Mouse (Mus musculus) embryonic facial prominence, embryonic 11.5 days (tissue): Measurements from ENCODE around the gene Larp1. TPM values are rescaled to one million over a fixed set of nuclear protein-coding genes. Genes with fewer than 3 reads are reported as not detected.

Experiments used
- ATAC-seq: fragments of 200-750 bp; cut with Nextera tagmentation; replicated peaks from 2 replicates; pipeline ENCODE4 v1.8.0; 2017; ENCODE audit warnings: low read depth; ENCODE audit not compliant: insufficient number of reproducible peaks, low FRiP score, low TSS enrichment
- DNase-seq: peaks from one replicate; pipeline ENCODE4 v3.0.0-alpha.2; 2015; ENCODE audit warnings: low spot score
- H3K27ac ChIP-seq: fragments of 300-500 bp; sonication (generic); replicated peaks from 2 replicates; pipeline ENCODE4 v1.5.1; 2014; ENCODE audit warnings: mild to moderate bottlenecking, low read depth, low read length, control low read depth
- H3K27me3 ChIP-seq: fragments of 300-500 bp; sonication (generic); 2 replicates; pipeline ENCODE4 v1.6.1; 2014; ENCODE audit warnings: mild to moderate bottlenecking, low read length, moderate library complexity, mixed read lengths; ENCODE audit not compliant: control insufficient read depth, insufficient read depth
- H3K36me3 ChIP-seq: fragments of 300-500 bp; sonication (generic); replicated peaks from 2 replicates; pipeline ENCODE4 v1.6.1; 2014; ENCODE audit warnings: low read depth, mild to moderate bottlenecking, low read length, moderate library complexity, mixed read lengths; ENCODE audit not compliant: control insufficient read depth, insufficient read depth
- H3K4me1 ChIP-seq: fragments of 300-500 bp; sonication (generic); 2 replicates; pipeline ENCODE4 v1.6.1; 2014; ENCODE audit warnings: low read length, mixed read lengths; ENCODE audit not compliant: control insufficient read depth, insufficient read depth
- H3K4me2 ChIP-seq: fragments of 300-500 bp; sonication (generic); 2 replicates; pipeline ENCODE4 v1.6.1; 2014; ENCODE audit warnings: low read depth, mild to moderate bottlenecking, control low read depth, low read length, moderate library complexity
- H3K4me3 ChIP-seq: fragments of 300-500 bp; sonication (generic); 2 replicates; pipeline ENCODE4 v1.5.1; 2014; ENCODE audit warnings: low read depth, low read length, control low read depth
- H3K9ac ChIP-seq: fragments of 300-500 bp; sonication (generic); replicated peaks from 2 replicates; pipeline ENCODE4 v1.6.1; 2014; ENCODE audit warnings: mild to moderate bottlenecking, control low read depth, low read length
- H3K9me3 ChIP-seq: fragments of 300-500 bp; sonication (generic); replicated peaks from 2 replicates; pipeline ENCODE4 v1.6.1; 2016; ENCODE audit warnings: mild to moderate bottlenecking, low read length, inconsistent platforms, mixed read lengths; ENCODE audit not compliant: control insufficient read depth
- WGBS: fragments of 180-500 bp; shearing (Covaris S2); extraction: QIAGEN DNeasy Blood & Tissue Kit; methylation state at CpG from one replicate; pipeline ENCODE4 v1.1.7; 2014; 5-methylcytosine and 5-hydroxymethylcytosine counted together
- polyA plus RNA-seq: library from polyadenylated mRNA; unstranded; fragments of >200 nt; fragmentation: Nextera tagmentation; extraction: Ambion mirVana; gene quantifications from 2 replicates; pipeline ENCODE4 v1.2.1, GENCODE M21; 2014

Larp1 gene
- polyA plus RNA-seq, 1 experiment from 2014 or later: 15.2 TPM

DNA sequence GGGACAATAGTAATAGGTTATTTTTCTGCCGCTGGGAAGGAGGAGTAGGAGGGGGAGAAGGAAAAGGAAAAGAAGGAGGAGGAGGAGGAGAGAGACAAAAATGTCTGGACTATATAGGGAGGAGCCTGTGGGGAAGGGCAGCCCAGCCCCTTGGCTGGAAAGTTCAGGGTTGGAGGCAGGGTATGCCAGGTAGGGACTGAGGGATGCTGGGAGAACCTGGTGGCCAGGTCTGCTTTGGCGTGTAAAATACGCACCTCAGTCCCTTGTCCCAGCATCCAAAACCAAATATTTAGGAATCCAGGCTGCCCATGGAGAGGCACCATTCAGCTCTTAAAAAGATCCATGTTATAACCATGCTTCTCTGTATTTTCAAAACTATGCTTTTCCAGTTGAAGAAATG lies 93.3 kb downstream of the Larp1 start:
- H3K4me1 ChIP-seq: peaks cover 3% of the 10 kb centered on the region; the same call in 1 of the 2 replicates
- H3K27me3 ChIP-seq: no peaks in the 10 kb centered on the region
- no peaks in the 10 kb centered on the region for H3K9me3 ChIP-seq
- no peaks in the 10 kb centered on the region for H3K36me3 ChIP-seq
- H3K9ac ChIP-seq: no peak overlapping the region
- ATAC-seq (no peak), DNase-seq (no peak)
- H3K27ac ChIP-seq: no peak overlapping the region
- 80% methylated on average over 3 of the region's 3 CpGs for WGBS
- no peak overlapping the region for H3K4me3 ChIP-seq
- no peak overlapping the region for H3K4me2 ChIP-seq

DNA sequence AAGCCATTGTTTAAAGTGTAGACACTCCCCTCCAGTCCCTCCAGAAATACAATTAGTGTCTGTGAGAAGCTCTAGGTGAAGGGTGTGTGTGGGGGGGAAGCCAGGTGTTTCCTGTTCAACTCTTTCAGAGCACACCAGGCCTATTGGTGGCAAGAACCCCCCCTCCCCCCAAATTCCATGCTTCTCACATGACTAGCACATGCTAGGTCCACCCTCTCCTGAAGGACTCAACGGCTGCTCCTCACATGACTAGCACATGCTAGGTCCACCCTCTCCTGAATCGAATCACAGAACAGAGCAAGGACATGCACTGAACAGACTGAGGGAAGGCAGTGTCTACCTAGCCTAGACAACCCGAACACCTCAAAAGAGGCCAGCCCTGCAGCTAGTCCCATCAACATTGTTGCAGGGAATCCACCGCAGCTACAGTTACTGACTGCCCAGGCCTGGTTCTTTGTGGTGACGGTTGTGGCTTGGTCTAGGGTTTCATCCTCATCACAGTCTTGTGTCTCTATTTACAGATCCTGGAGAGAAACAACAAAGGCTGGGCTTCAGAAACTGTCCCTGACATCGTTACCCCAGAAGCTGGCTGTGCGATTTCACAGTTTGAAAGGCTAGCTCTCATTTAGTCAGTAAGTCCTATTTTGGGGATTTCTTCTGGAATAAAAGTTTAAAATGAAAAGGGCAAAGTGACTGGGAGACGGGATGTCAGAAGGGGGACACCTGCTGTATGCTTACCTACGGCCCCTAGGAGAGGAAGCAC lies 93.9 kb downstream of the Larp1 start:
- H3K4me3 ChIP-seq: peak overlapping the region; percentile 63
- ATAC-seq (no peak), DNase-seq (no peak)
- H3K27me3 ChIP-seq: no peaks in the 10 kb centered on the region
- no peaks in the 10 kb centered on the region for H3K36me3 ChIP-seq
- 84% methylated on average over 9 of the region's 9 CpGs for WGBS
- no peaks in the 10 kb centered on the region for H3K9me3 ChIP-seq
- peaks cover 3% of the 10 kb centered on the region; the same call in 1 of the 2 replicates for H3K4me1 ChIP-seq
- H3K27ac ChIP-seq: no peak overlapping the region
- H3K4me2 ChIP-seq: no peak overlapping the region
- H3K9ac ChIP-seq: peak overlapping the region; percentile 75

DNA sequence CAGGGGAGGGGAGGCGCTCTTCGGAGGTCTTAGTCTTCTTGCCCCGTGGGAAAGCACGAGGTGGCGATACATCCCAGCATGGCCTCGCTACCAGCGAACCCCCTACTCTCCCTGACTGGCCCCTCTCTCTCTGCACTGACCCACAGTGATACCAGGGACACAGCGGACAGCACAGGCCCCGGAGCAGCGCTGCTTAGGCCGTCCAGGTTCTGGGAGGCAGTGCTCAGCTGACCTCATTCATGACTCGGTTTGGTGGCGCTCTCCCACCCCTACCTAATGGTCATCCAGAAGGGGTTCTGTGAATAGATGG lies 94.4 kb downstream of the Larp1 start:
- peak overlapping the region; percentile 75 for H3K9ac ChIP-seq
- H3K4me1 ChIP-seq: peaks cover 3% of the 10 kb centered on the region; the same call in 1 of the 2 replicates
- H3K4me3 ChIP-seq: peak overlapping the region; percentile 63
- no peaks in the 10 kb centered on the region for H3K9me3 ChIP-seq
- H3K4me2 ChIP-seq: peak overlapping the region; percentile 50
- H3K27ac ChIP-seq: peak overlapping the region; percentile 28; the same call in 1 of the 2 replicates
- H3K36me3 ChIP-seq: no peaks in the 10 kb centered on the region
- WGBS: 55% methylated on average over 13 of the region's 13 CpGs
- H3K27me3 ChIP-seq: no peaks in the 10 kb centered on the region
- DNase-seq (no peak), ATAC-seq (peak; percentile 69)

DNA sequence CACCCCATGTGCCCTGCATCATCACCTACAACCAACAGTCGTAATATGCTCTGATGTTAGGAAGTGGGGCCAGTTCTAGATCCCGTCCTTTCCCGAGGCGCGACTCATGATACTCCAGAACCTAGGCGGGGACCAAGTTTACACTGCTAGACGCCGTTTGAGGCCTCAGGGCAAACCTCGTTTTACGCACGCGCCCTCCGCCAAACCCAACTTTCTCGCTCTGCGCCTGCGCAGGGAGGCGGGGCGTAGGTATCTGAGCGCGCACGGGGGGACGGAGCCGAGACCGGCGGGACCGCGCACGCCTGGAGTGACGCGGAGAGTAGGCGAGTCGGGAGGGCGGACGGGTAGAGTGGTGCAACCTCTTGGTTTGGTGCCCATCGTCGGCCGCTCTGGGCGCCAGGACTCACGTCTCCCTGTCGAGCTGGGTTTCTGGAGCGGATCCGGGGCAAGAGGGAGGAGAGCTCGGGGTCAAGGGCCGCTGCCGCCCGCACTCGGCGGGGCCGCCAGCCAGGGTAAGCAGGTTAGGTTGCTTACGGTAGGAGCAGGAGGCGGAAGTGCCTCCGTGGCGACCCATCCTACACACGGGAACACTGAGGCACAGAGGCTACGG lies 94.9 kb downstream of the Larp1 start, which contains the start of gene Cnot8:
Cnot8 (plus strand) TSS at position 457 of the 610 bp plus-strand sequence.
- H3K4me1 ChIP-seq: peaks cover 3% of the 10 kb centered on the region; the same call in 1 of the 2 replicates
- ATAC-seq (peak; percentile 96), DNase-seq (peak; percentile 99)
- no peaks in the 10 kb centered on the region for H3K27me3 ChIP-seq
- peak within 1 kb of the TSS; percentile 92 for H3K9ac ChIP-seq
- WGBS: under 1% methylated on average over 55 of the region's 55 CpGs
- H3K9me3 ChIP-seq: no peaks in the 10 kb centered on the region
- H3K36me3 ChIP-seq: no peaks in the 10 kb centered on the region
- H3K4me3 ChIP-seq: peak within 1 kb of the TSS; percentile 63
- H3K27ac ChIP-seq: peak within 1 kb of the TSS; percentile 28; the same call in 1 of the 2 replicates
- H3K4me2 ChIP-seq: peak within 1 kb of the TSS; percentile 65

DNA sequence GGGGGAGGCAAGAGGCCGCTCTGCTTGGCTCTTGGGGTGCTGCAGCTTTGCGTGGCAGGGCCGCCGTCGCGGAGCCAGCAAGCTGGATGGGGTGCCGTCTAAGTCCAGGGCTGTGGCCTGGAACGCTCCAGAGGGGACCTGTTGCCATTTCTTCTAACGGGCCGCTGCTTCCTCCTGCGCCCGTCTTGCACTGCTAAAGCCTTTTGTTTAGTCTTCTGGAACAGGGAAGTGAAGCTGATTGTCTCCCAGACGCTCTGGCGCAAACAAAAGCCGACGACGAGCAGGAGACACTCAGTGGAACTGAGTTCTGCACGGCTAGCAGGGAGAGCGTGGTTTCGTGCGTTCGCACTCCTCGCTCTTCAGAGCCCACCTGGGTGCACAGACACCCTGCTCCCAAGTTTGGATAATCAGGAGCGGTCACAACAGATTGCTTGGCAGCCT lies 95.5 kb downstream of the Larp1 start:
- Histone ChIP-seq H3K27ac (peak overlapping the region; percentile 11; the same call in 1 of the 2 replicates), H3K4me3 (peak overlapping the region; percentile 63), H3K9me3 (no peaks in the 10 kb centered on the region), H3K4me2 (peak overlapping the region; percentile 65), H3K36me3 (no peaks in the 10 kb centered on the region), H3K9ac (peak overlapping the region; percentile 92), H3K4me1 (peaks cover 3% of the 10 kb centered on the region; the same call in 1 of the 2 replicates), H3K27me3 (no peaks in the 10 kb centered on the region)
- under 1% methylated on average over 24 of the region's 24 CpGs for WGBS
- peak; percentile 52; the same call in 1 of the 2 replicates for ATAC-seq
- DNase-seq: peak; percentile 37

DNA sequence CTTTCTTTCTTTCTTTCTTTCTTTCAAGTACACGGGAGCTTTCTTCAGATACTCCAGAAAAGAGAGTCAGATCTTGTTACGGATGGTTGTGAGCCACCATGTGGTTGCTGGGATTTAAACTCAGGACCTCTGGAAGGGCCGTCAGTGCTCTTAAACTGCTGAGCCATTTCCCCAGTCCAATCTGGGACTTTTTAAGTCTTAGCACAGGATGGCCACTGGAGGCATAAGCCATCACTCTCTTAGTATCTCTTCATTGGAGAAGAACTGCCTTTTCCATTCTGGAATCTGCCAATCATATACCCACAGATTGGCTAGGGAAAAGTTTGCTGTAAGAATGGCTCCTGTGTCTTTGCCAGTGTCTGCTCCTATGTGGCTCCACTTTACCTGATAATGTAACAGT lies 98.1 kb downstream of the Larp1 start:
- ATAC-seq (no peak), DNase-seq (no peak)
- Histone ChIP-seq H3K4me2 (no peak overlapping the region), H3K9ac (no peak overlapping the region), H3K27ac (no peak overlapping the region), H3K27me3 (no peaks in the 10 kb centered on the region), H3K9me3 (no peaks in the 10 kb centered on the region), H3K4me1 (peaks cover 3% of the 10 kb centered on the region; the same call in 1 of the 2 replicates), H3K36me3 (peaks cover 8% of the 10 kb centered on the region), H3K4me3 (no peak overlapping the region)
- WGBS: 59% methylated on average over 2 of the region's 3 CpGs

DNA sequence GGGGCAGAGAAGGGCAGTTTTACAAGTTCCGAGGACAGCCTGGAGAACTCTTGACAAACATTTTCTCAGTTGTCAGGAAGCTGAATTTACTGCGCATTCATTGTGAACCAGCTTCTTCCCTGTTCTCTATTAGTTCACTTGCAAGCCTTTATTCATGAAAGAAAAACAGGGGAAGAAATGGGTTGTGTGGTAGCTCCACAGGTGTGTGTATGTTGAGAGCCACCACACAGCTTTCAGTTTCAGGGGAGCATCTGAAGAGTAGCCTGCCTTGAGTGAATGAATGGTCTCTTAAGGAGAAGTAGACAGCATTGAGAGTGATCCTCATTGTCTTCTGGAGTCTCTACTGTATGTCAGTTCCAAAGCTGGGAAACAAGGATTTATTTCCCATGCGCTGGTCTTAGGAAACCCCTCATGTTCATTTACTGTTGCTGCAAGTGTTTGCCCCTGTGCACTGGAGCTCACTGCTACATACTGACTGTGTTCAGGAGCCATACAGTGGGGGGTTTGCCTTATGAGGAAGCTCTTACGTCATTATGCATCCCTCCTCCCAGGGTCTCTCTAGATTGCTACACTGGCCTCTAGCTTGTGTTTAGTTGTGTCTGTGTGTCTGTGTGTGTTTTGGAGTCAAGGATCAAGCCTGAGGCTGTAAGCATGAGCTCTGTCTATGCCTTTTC lies 98.9 kb downstream of the Larp1 start:
- ATAC-seq: no peak
- peaks cover 3% of the 10 kb centered on the region; the same call in 1 of the 2 replicates for H3K4me1 ChIP-seq
- H3K27me3 ChIP-seq: no peaks in the 10 kb centered on the region
- H3K4me3 ChIP-seq: no peak overlapping the region
- 93% methylated on average over 4 of the region's 4 CpGs for WGBS
- H3K27ac ChIP-seq: no peak overlapping the region
- no peaks in the 10 kb centered on the region for H3K9me3 ChIP-seq
- H3K4me2 ChIP-seq: no peak overlapping the region
- no peak for DNase-seq
- H3K9ac ChIP-seq: no peak overlapping the region
- peaks cover 8% of the 10 kb centered on the region for H3K36me3 ChIP-seq
